Mouse (Mus musculus) MEL (cell line): ENCODE measurements around the gene Ddx27. TPM values are rescaled to one million over a fixed set of nuclear protein-coding genes. Genes with fewer than 3 reads are reported as not detected.
A peak's percentile ranks its signal among the peaks of the same experiment; 100 is the strongest.

Source experiments
- DNase-seq: peaks from one replicate; pipeline ENCODE4 v3.0.0; 2011; ENCODE audit warnings: low read depth, low spot score
- H3K27ac ChIP-seq: 2 replicates; pipeline ENCODE4 v1.5.1; 2012; ENCODE audit warnings: low read depth, mild to moderate bottlenecking, control low read depth, low read length, moderate library complexity; ENCODE audit not compliant: control insufficient read depth
- H3K27me3 ChIP-seq, 2 experiments: fragments of 150-350 bp in 1 of 2; sonication (generic) in 1 of 2; 2 replicates each; pipeline ENCODE4 v1.6.1; 2012; ENCODE audit warnings: low read length in 2 of 2, mild to moderate bottlenecking in 2 of 2, improper control_type of control experiment in 1 of 2, moderate library complexity in 1 of 2; ENCODE audit not compliant: insufficient read depth in 2 of 2, control insufficient read depth in 1 of 2
- H3K36me3 ChIP-seq, 2 experiments: 2 replicates each; pipeline ENCODE4 v1.6.1; 2012 to 2014; ENCODE audit warnings: low read length in 2 of 2, improper control_type of control experiment in 1 of 2, inconsistent platforms in 1 of 2, mild to moderate bottlenecking in 1 of 2; ENCODE audit not compliant: insufficient read depth in 2 of 2, control insufficient read depth in 1 of 2
- H3K4me1 ChIP-seq, 2 experiments: fragments of 150-350 bp in 1 of 2; sonication (generic) in 1 of 2; 2 replicates each; pipeline ENCODE4 v1.6.1; 2012; ENCODE audit warnings: low read length in 2 of 2, improper control_type of control experiment in 1 of 2, mild to moderate bottlenecking in 1 of 2; ENCODE audit not compliant: insufficient read depth in 2 of 2, control insufficient read depth in 1 of 2
- H3K4me3 ChIP-seq, 2 experiments: fragments of 150-350 bp in 1 of 2; sonication (generic) in 1 of 2; 2 replicates each; pipeline ENCODE4 v1.5.1; 2012; ENCODE audit warnings: low read depth in 2 of 2, low read length in 2 of 2, mild to moderate bottlenecking in 2 of 2, moderate library complexity in 2 of 2, control low read depth in 1 of 2, improper control_type of control experiment in 1 of 2; ENCODE audit not compliant: control insufficient read depth in 1 of 2, insufficient read depth in 1 of 2
- H3K79me2 ChIP-seq: 2 replicates; pipeline ENCODE4 v1.6.1; 2012; ENCODE audit warnings: mild to moderate bottlenecking, low read length, moderate library complexity; ENCODE audit not compliant: control insufficient read depth, poor library complexity, insufficient read depth
- H3K9ac ChIP-seq: 2 replicates; pipeline ENCODE4 v1.6.1; 2012; ENCODE audit warnings: low read depth, mild to moderate bottlenecking, control low read depth, low read length, moderate library complexity; ENCODE audit not compliant: control insufficient read depth, poor library complexity, severe bottlenecking
- H3K9me3 ChIP-seq: fragments of 150-350 bp; sonication (generic); replicated peaks from 2 replicates; pipeline ENCODE4 v1.6.1; 2012; ENCODE audit warnings: mild to moderate bottlenecking, low read length, improper control_type of control experiment, moderate library complexity; ENCODE audit not compliant: insufficient read depth
- BHLHE40 ChIP-seq: IDR thresholded peaks from 2 replicates; pipeline ENCODE4 v1.6.1; 2012; ENCODE audit warnings: low read depth, mild to moderate bottlenecking, inconsistent platforms, low read length, improper control_type of control experiment, borderline replicate concordance
- CHD1 ChIP-seq: IDR thresholded peaks from 2 replicates; pipeline ENCODE4 v1.6.1; 2012; ENCODE audit warnings: low read depth, mild to moderate bottlenecking, inconsistent platforms, low read length, improper control_type of control experiment
- CHD2 ChIP-seq: IDR thresholded peaks from 2 replicates; pipeline ENCODE4 v1.6.1; 2011; ENCODE audit warnings: low read length, improper control_type of control experiment
- CTCF ChIP-seq, 3 experiments: IDR thresholded peaks in 2 of 3; conservative IDR thresholded peaks in 1 of 3; 2 replicates each; pipeline ENCODE4 v1.5.1; 2011 to 2012; ENCODE audit warnings: low read length in 3 of 3, low read depth in 2 of 3, mild to moderate bottlenecking in 2 of 3, improper control_type of control experiment in 1 of 3, inconsistent platforms in 1 of 3, mixed read lengths in 1 of 3, moderate library complexity in 1 of 3; ENCODE audit not compliant: control insufficient read depth in 1 of 3, insufficient read depth in 1 of 3, poor library complexity in 1 of 3, severe bottlenecking in 1 of 3
- E2F4 ChIP-seq: IDR thresholded peaks from 2 replicates; pipeline ENCODE4 v1.6.1; 2011; ENCODE audit warnings: low read depth, low read length, improper control_type of control experiment, borderline replicate concordance
- ELF1 ChIP-seq: IDR thresholded peaks from 2 replicates; pipeline ENCODE4 v1.6.1; 2014; ENCODE audit warnings: low read depth, mild to moderate bottlenecking, inconsistent platforms, low read length, improper control_type of control experiment, moderate library complexity
- EP300 ChIP-seq, 2 experiments: IDR thresholded peaks; 2 replicates each; pipeline ENCODE4 v1.6.1; 2011; ENCODE audit warnings: improper control_type of control experiment in 2 of 2, low read length in 2 of 2, low read depth in 1 of 2, mild to moderate bottlenecking in 1 of 2
- ETS1 ChIP-seq: IDR thresholded peaks from 2 replicates; pipeline ENCODE4 v1.6.1; 2012; ENCODE audit warnings: low read depth, mild to moderate bottlenecking, inconsistent platforms, low read length, improper control_type of control experiment, moderate library complexity
- GATA1 ChIP-seq: IDR thresholded peaks from 2 replicates; pipeline ENCODE4 v1.6.1; 2011; ENCODE audit warnings: low read depth, low read length, improper control_type of control experiment
- HCFC1 ChIP-seq: IDR thresholded peaks from 2 replicates; pipeline ENCODE4 v1.6.1; 2012; ENCODE audit warnings: low read depth, mild to moderate bottlenecking, inconsistent platforms, low read length, improper control_type of control experiment, moderate library complexity
- JUND ChIP-seq: IDR thresholded peaks from 2 replicates; pipeline ENCODE4 v1.6.1; 2011; ENCODE audit warnings: low read depth, mild to moderate bottlenecking, improper control_type of control experiment, low read length
- MAFK ChIP-seq: IDR thresholded peaks from 2 replicates; pipeline ENCODE4 v1.6.1; 2011; ENCODE audit warnings: low read depth, mild to moderate bottlenecking, low read length, improper control_type of control experiment, borderline replicate concordance
- MAX ChIP-seq: IDR thresholded peaks from 2 replicates; pipeline ENCODE4 v1.6.1; 2011; ENCODE audit warnings: low read length, improper control_type of control experiment
- MAZ ChIP-seq: IDR thresholded peaks from 2 replicates; pipeline ENCODE4 v1.6.1; 2012; ENCODE audit warnings: low read depth, mild to moderate bottlenecking, inconsistent platforms, low read length, improper control_type of control experiment
- MEF2A ChIP-seq: IDR thresholded peaks from 2 replicates; pipeline ENCODE4 v1.6.1; 2014; ENCODE audit warnings: low read depth, mild to moderate bottlenecking, inconsistent platforms, low read length, improper control_type of control experiment; ENCODE audit not compliant: poor library complexity, insufficient replicate concordance, severe bottlenecking; ENCODE audit errors: extremely low read depth
- MYC ChIP-seq: IDR thresholded peaks from 2 replicates; pipeline ENCODE4 v1.6.1; 2011; ENCODE audit warnings: low read depth, mild to moderate bottlenecking, low read length, improper control_type of control experiment, moderate library complexity
- NELFE ChIP-seq: IDR thresholded peaks from 2 replicates; pipeline ENCODE4 v1.6.1; 2011; ENCODE audit warnings: low read depth, low read length, improper control_type of control experiment
- NRF1 ChIP-seq: IDR thresholded peaks from 2 replicates; pipeline ENCODE4 v1.6.1; 2014; ENCODE audit warnings: low read depth, mild to moderate bottlenecking, inconsistent platforms, low read length, improper control_type of control experiment, moderate library complexity; ENCODE audit not compliant: poor library complexity, insufficient read depth, severe bottlenecking
- POLR2A ChIP-seq, 2 experiments: IDR thresholded peaks; 2 replicates each; pipeline ENCODE4 v1.6.1; 2011 to 2012; ENCODE audit warnings: low read length in 2 of 2, mild to moderate bottlenecking in 2 of 2, control low read depth in 1 of 2, improper control_type of control experiment in 1 of 2, low read depth in 1 of 2, moderate library complexity in 1 of 2; ENCODE audit not compliant: control insufficient read depth in 1 of 2, insufficient read depth in 1 of 2, poor library complexity in 1 of 2
- POLR2AphosphoS2 ChIP-seq: IDR thresholded peaks from 2 replicates; pipeline ENCODE4 v1.6.1; 2011; ENCODE audit warnings: low read length, improper control_type of control experiment
- POLR2AphosphoS5 ChIP-seq: IDR thresholded peaks from 2 replicates; pipeline ENCODE4 v1.6.1; 2012; ENCODE audit warnings: low read depth, borderline replicate concordance, mild to moderate bottlenecking, inconsistent platforms, low read length, moderate library complexity, mixed read lengths
- RAD21 ChIP-seq: IDR thresholded peaks from 2 replicates; pipeline ENCODE4 v1.6.1; 2011; ENCODE audit warnings: mild to moderate bottlenecking, low read depth, low read length, improper control_type of control experiment
- SIN3A ChIP-seq: IDR thresholded peaks from 2 replicates; pipeline ENCODE4 v1.6.1; 2012; ENCODE audit warnings: low read length, improper control_type of control experiment, inconsistent platforms
- SMC3 ChIP-seq: IDR thresholded peaks from 2 replicates; pipeline ENCODE4 v1.6.1; 2011; ENCODE audit warnings: low read depth, low read length, improper control_type of control experiment
- TBP ChIP-seq: IDR thresholded peaks from 2 replicates; pipeline ENCODE4 v1.8.0; 2011; ENCODE audit warnings: low read depth, low read length, improper control_type of control experiment
- UBTF ChIP-seq: IDR thresholded peaks from 2 replicates; pipeline ENCODE4 v1.6.1; 2012; ENCODE audit warnings: low read depth, mild to moderate bottlenecking, inconsistent platforms, low read length, improper control_type of control experiment, moderate library complexity, borderline replicate concordance; ENCODE audit not compliant: insufficient read depth
- USF2 ChIP-seq, 2 experiments: IDR thresholded peaks; 2 replicates each; pipeline ENCODE4 v1.6.1; 2011 to 2012; ENCODE audit warnings: improper control_type of control experiment in 2 of 2, low read length in 2 of 2, borderline replicate concordance in 1 of 2, inconsistent platforms in 1 of 2, low read depth in 1 of 2, mild to moderate bottlenecking in 1 of 2; ENCODE audit not compliant: insufficient read depth in 1 of 2
- ZC3H11A ChIP-seq: IDR thresholded peaks from 2 replicates; pipeline ENCODE4 v1.6.1; 2012; ENCODE audit warnings: low read depth, mild to moderate bottlenecking, inconsistent platforms, low read length, improper control_type of control experiment
- ZKSCAN1 ChIP-seq: IDR thresholded peaks from 2 replicates; pipeline ENCODE4 v1.6.1; 2012; ENCODE audit warnings: low read depth, mild to moderate bottlenecking, inconsistent platforms, low read length, improper control_type of control experiment, moderate library complexity
- ZMIZ1 ChIP-seq: IDR thresholded peaks from 2 replicates; pipeline ENCODE4 v1.6.1; 2012; ENCODE audit warnings: low read depth, mild to moderate bottlenecking, inconsistent platforms, low read length, improper control_type of control experiment, moderate library complexity
- polyA plus RNA-seq, 2 experiments: library from polyadenylated mRNA; stranded (reverse) in 1 of 2; unstranded in 1 of 2; fragments of >175 nt in 1 of 2; fragments of >200 nt in 1 of 2; gene quantifications; 2 replicates each; pipeline versions ENCODE4 v1.2.1 to v1.2.4; 2012; ENCODE audit warnings: low replicate concordance in 2 of 2, low read depth in 1 of 2; ENCODE audit not compliant: insufficient read length in 2 of 2, insufficient read depth in 1 of 2, missing spikeins in 1 of 2
- total RNA-seq: library from RNA; depleted of rRNA; stranded (reverse); fragments of 300-350 nt; gene quantifications from 2 replicates; pipeline ENCODE4 v1.2.3, GENCODE M21; 2012

Ddx27 gene
- total and polyA plus RNA-seq, 3 experiments: 61.7 to 181 (median 143) TPM

DNA sequence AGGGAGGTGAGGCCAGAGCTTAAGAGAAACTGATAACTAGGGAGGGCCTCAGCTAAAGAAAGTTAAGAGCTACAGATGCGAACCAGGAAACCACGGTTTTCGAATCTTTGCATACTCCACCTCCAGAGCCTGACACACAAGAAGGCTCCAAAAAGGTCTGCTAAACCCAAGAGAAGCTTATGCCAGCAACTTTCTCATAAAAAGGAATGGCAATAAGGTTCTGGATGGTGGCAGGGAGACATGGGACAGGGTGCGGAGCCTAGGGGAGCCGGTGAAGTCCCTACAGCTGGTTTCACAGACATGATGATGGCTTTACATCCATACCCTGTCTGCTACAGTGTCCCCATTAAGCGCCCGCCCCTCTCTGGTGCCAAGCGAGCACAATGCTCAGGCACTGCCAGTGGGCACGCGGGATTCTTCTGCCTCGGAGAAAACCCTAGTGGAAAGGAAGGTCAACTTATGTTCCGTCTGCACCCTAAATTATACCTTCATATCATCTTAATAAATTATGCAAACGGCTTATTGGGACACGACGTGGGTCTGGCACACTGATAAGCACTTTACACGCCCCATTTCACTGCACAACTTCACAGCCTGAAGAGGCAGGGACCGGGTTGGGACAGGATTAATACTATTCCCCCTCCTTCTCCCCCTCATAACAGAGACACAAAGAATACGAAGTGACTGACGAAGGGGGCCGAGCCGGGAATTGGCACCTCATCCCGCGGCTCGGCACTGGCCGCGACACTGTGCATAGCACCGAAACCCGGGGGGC, 19.8 kb upstream of the Ddx27 start (continued):
- TF ChIP-seq MAZ (0 out of 2 replicates have a peak, but pooled peaks have one; percentile 47), RAD21 (no peak), SIN3A (peak; percentile 66), ZC3H11A (no peak)
- TF ChIP-seq, all 39 proteins: peak for 17

GRCm38 (mm10) chr2:166995796-166996532, 19.0 kb upstream of the Ddx27 start, which contains the start of gene Stau1:
Gene Stau1 (minus strand): TSS chr2:166996299.
- peak within 1 kb of the TSS; percentile 78 to 84 for H3K4me3 ChIP-seq
- H3K79me2 ChIP-seq: peaks cover 40% of the 10 kb centered on the region
- peak within 1 kb of the TSS; percentile 87 for H3K9ac ChIP-seq
- peaks cover 5 to 9% of the 10 kb centered on the region in 2 experiments for H3K4me1 ChIP-seq
- DNase-seq: peak; percentile 97
- no peaks in the 10 kb centered on the region for H3K9me3 ChIP-seq
- H3K36me3 ChIP-seq: peaks cover 0 to 22% of the 10 kb centered on the region in 2 experiments; a peak in 2 of 4 replicates
- H3K27ac ChIP-seq: peak within 1 kb of the TSS; percentile 77
- no peaks in the 10 kb centered on the region for H3K27me3 ChIP-seq
- TF ChIP-seq POLR2AphosphoS5 (no peak), SMC3 (no peak), POLR2AphosphoS2 (peak; percentile 46; the same call in 1 of the 2 replicates), RAD21 (no peak), ZC3H11A (no peak), EP300 (IDR thresholded peaks at IDR 0.05; ENCODE audit: low read depth in 1 of 2, low read length in 2 of 2) (no peak; a peak in 1 of 4 replicates), NRF1 (peak; percentile 88), MAZ (peak; percentile 85; the same call in 1 of the 2 replicates), MAFK (no peak), HCFC1 (peak; percentile 95), ELF1 (peak; percentile 78), BHLHE40 (no peak; the same call in 1 of the 2 replicates), MAX (peak; percentile 12; the same call in 1 of the 2 replicates), NELFE (peak; percentile 86), GATA1 (no peak), POLR2A (IDR thresholded peaks at IDR 0.05; ENCODE audit: control insufficient read depth in 1 of 2, insufficient read depth in 1 of 2, low read depth in 1 of 2, low read length in 2 of 2, poor library complexity in 1 of 2) (peak; percentile 66 to 77), SIN3A (peak; percentile 95), TBP (no peak), E2F4 (no peak), MYC (peak; percentile 72; the same call in 1 of the 2 replicates), UBTF (no peak), ETS1 (0 out of 2 replicates have a peak, but pooled peaks have one; percentile 44), MEF2A (no peak), ZMIZ1 (peak; percentile 85), ZKSCAN1 (no peak), CTCF (IDR thresholded peaks at IDR 0.05 in 2 of 3, conservative IDR thresholded peaks at IDR 0.05 in 1 of 3; ENCODE audit: control insufficient read depth in 1 of 3, insufficient read depth in 1 of 3, low read depth in 2 of 3, low read length in 3 of 3, poor library complexity in 1 of 3, severe bottlenecking in 1 of 3) (no peak), JUND (no peak), USF2 (IDR thresholded peaks at IDR 0.05; ENCODE audit: borderline replicate concordance in 1 of 2, insufficient read depth in 1 of 2, low read depth in 1 of 2, low read length in 2 of 2) (no peak), CHD1 (no peak), CHD2 (no peak)
